8 mouse cellular contexts compared by ENCODE assay signal in the genomic region with DNA sequence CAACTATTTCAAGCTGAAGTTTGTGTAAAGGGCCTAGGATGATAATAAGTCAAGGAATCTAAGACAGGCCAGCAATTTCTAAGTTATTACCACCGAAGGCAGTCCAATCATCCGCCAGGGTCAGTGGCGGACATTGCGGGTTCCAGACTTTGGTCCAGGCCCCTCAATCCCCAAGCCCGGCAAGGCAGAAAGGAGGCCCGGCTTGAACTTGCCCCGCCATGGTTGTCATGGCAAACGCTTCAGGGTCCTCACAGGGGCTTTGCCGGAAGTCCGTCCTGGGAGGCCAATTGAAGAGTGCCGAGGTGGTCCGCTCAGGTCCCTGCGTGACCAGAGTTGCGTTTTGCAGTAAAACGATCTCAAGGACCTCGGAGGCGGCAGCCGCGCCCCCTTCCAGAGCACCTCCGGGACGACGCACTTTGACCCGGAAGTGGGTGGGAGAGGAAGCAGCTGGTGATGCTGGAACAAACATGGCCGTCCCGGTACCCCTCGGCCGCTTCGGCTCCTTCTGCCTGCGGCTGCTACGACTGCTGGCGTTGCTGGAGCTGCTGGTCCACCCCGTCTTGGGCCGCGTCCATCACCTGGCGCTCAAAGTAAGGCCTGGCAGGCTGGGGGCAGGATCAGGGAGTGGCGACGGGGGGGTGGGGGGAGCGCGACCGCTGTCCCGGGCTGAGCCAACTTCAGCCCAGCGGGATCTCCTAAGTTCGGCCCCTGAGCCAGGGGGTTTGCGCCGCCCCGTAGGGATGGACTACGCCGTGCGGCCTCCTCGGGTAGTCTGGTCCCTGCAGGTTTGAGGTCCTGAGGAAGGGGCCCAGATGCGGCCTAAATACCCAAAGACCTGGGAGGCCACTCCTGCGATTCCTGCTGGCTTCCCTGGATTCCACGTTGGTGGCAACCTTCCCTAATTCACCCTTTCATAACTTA. TPM values are rescaled to one million over a fixed set of nuclear protein-coding genes. Genes with fewer than 3 reads are reported as not detected.
DNase-seq lines count a peak whose midpoint lies in the region; ATAC-seq lines count a peak whose summit lies in the region.

A gene (plus strand): TSS at position 425 of the 921 bp plus-strand sequence.

- ATAC-seq in activated CD4-positive, CD25-positive, alpha-beta regulatory T cell, adult 4 months = peak; percentile 88
- peak; percentile 92 for ATAC-seq in common myeloid progenitor, adult 5-6 weeks (replicated peaks; ENCODE audit: low read depth, poor library complexity, severe bottlenecking)
- ATAC-seq in megakaryocyte-erythroid progenitor cell, adult 5-6 weeks (replicated peaks; ENCODE audit: low FRiP score, low TSS enrichment, poor library complexity, severe bottlenecking) = peak; percentile 87

- intact Hi-C loops in left cerebral cortex, postnatal 10 days (cut with DNase I) = no loop called here

- peak; percentile 53 to 66 for DNase-seq in gastrocnemius, adult 8-10 months (ENCODE audit: low spot score in 2 of 2)
- peak; percentile 70 for DNase-seq in hindlimb bud, embryonic 11.5 days (ENCODE audit: extremely low spot score, low read depth, low spot score)
- DNase-seq in left cerebral cortex, postnatal 10 days (ENCODE audit: extremely low spot score in 1 of 2, low spot score in 2 of 2) = peak; percentile 75 to 90
- DNase-seq in right cerebral cortex, postnatal 25 days = peak; percentile 82
- peak; percentile 76 to 81 for DNase-seq in urinary bladder, postnatal 4 days (ENCODE audit: low spot score in 2 of 2)

RNA-seq across cellular contexts. Expression of the gene that starts here (rescaled TPM):
- 10 to 100 TPM; 44.8 to 45.0 TPM for polyA plus RNA-seq in activated CD4-positive, CD25-positive, alpha-beta regulatory T cell, adult 4 months (2017; shearing (Covaris generic))
- 13.7 and 15.1 TPM in 2 replicates for total RNA-seq in common myeloid progenitor, adult 5-6 weeks (2017)
- total RNA-seq in gastrocnemius, adult 8-10 months (2022) = 10 to 100 TPM; 23.1 to 26.2 (median 24.2) TPM
- total RNA-seq in left cerebral cortex, postnatal 10 days (2021) = 10 to 100 TPM; 50.2 to 61.9 TPM
- 19.6 and 30.4 TPM in 2 replicates for total RNA-seq in megakaryocyte-erythroid progenitor cell, adult 5-6 weeks (2014; fragmentation: Nextera tagmentation)
- total RNA-seq in megakaryocyte-erythroid progenitor cell, adult 5-6 weeks (2017) = 15.0 and 18.2 TPM in 2 replicates

Comparison
In these comparisons a context has a peak if more than half of its experiments do, and no peak if none do; other contexts are left out.
1. Peak in every context shown above with its lines: DNase-seq and ATAC-seq.